Mouse (Mus musculus) limb, embryonic 14.5 days (tissue): ENCODE results near the gene Itprid2. TPM values are rescaled to one million over a fixed set of nuclear protein-coding genes. Genes with fewer than 3 reads are reported as not detected.

ENCODE experiments used
- ATAC-seq: fragments of 200-750 bp; cut with Nextera tagmentation; 2 replicates; pipeline ENCODE4 v1.8.0; 2017; ENCODE audit warnings: low read depth, moderate number of reproducible peaks, moderate TSS enrichment; ENCODE audit not compliant: low FRiP score
- DNase-seq: peaks from one replicate; pipeline ENCODE4 v3.0.0-alpha.2; 2015; ENCODE audit warnings: low spot score
- H3K27ac ChIP-seq: fragments of 300-500 bp; sonication (generic); replicated peaks from 2 replicates; pipeline ENCODE4 v1.5.1; 2014; ENCODE audit warnings: low read depth, mild to moderate bottlenecking, low read length, moderate library complexity, mixed read lengths
- H3K27me3 ChIP-seq: fragments of 300-500 bp; sonication (generic); 2 replicates; pipeline ENCODE4 v1.6.1; 2014; ENCODE audit warnings: low read length, mixed read lengths; ENCODE audit not compliant: control insufficient read depth, insufficient read depth
- H3K36me3 ChIP-seq: fragments of 300-500 bp; sonication (generic); 2 replicates; pipeline ENCODE4 v1.6.1; 2014; ENCODE audit warnings: mild to moderate bottlenecking, low read length, moderate library complexity, mixed read lengths; ENCODE audit not compliant: control insufficient read depth, insufficient read depth
- H3K4me1 ChIP-seq: fragments of 300-500 bp; sonication (generic); 2 replicates; pipeline ENCODE4 v1.6.1; 2014; ENCODE audit warnings: antibody characterized with exemption, low read length, mixed read lengths; ENCODE audit not compliant: control insufficient read depth, insufficient read depth
- H3K4me2 ChIP-seq: fragments of 300-500 bp; sonication (generic); replicated peaks from 2 replicates; pipeline ENCODE4 v1.6.1; 2014; ENCODE audit warnings: low read depth, mild to moderate bottlenecking, low read length, moderate library complexity; ENCODE audit not compliant: severe bottlenecking
- H3K4me3 ChIP-seq: fragments of 300-500 bp; sonication (generic); replicated peaks from 2 replicates; pipeline ENCODE4 v1.5.1; 2014; ENCODE audit warnings: low read length
- H3K9ac ChIP-seq: fragments of 300-500 bp; sonication (generic); 2 replicates; pipeline ENCODE4 v1.6.1; 2014; ENCODE audit warnings: mild to moderate bottlenecking, low read depth, low read length, moderate library complexity; ENCODE audit not compliant: severe bottlenecking
- H3K9me3 ChIP-seq: fragments of 300-500 bp; sonication (generic); 2 replicates; pipeline ENCODE4 v1.6.1; 2016; ENCODE audit warnings: low read length; ENCODE audit not compliant: control insufficient read depth
- POLR2A ChIP-seq: fragments of 200-500 bp; IDR thresholded peaks from 2 replicates; pipeline ENCODE4 v1.8.0; 2012; ENCODE audit warnings: inconsistent platforms, mild to moderate bottlenecking, moderate library complexity, borderline replicate concordance; ENCODE audit not compliant: insufficient read depth, insufficient read length; ENCODE audit errors: extremely low read depth
- WGBS: fragments of 180-500 bp; shearing (Covaris S2); extraction: QIAGEN DNeasy Blood & Tissue Kit; methylation state at CpG from one replicate; pipeline ENCODE4 v1.1.7; 2014; 5-methylcytosine and 5-hydroxymethylcytosine counted together
- polyA plus RNA-seq, 2 experiments: library from polyadenylated mRNA; depleted of rRNA in 1 of 2; stranded (reverse) in 1 of 2; unstranded in 1 of 2; fragments of >200 nt; fragmentation: Nextera tagmentation in 1 of 2; extraction: Ambion mirVana in 1 of 2; gene quantifications; 2 replicates each; pipeline versions ENCODE4 v1.2.1 to v1.2.3; 2012 to 2014

Gene Itprid2
- polyA plus RNA-seq, 2 experiments: 9.3 to 14.8 TPM

GRCm38 (mm10) chr2:79657062-79657461 lies 21.9 kb downstream of the Itprid2 start:
- Histone ChIP-seq H3K27ac (no peak overlapping the region), H3K9me3 (no peaks in the 10 kb centered on the region), H3K36me3 (peaks cover 60% of the 10 kb centered on the region), H3K4me2 (no peak overlapping the region), H3K4me1 (no peaks in the 10 kb centered on the region), H3K9ac (no peak overlapping the region), H3K4me3 (no peak overlapping the region), H3K27me3 (no peaks in the 10 kb centered on the region)
- ATAC-seq (no peak), DNase-seq (no peak)
- WGBS: 86% methylated on average over 8 of the region's 8 CpGs
- TF ChIP-seq POLR2A: no peak

- 0 out of 2 replicates have a peak, but pooled peaks cover 3% of the 10 kb centered on the region for H3K4me1 ChIP-seq
- WGBS: 92% methylated on average over 12 of the region's 12 CpGs
- no peak overlapping the region for H3K4me2 ChIP-seq
- H3K4me3 ChIP-seq: no peak overlapping the region
- H3K27ac ChIP-seq: no peak overlapping the region
- H3K9ac ChIP-seq: no peak overlapping the region
- TF ChIP-seq POLR2A: no peak
- no peaks in the 10 kb centered on the region for H3K9me3 ChIP-seq
- peaks cover 57% of the 10 kb centered on the region for H3K36me3 ChIP-seq
- no peaks in the 10 kb centered on the region for H3K27me3 ChIP-seq
- DNase-seq (no peak), ATAC-seq (no peak)
Observed at GRCm38 (mm10) chr2:79660417-79661185, 25.4 kb downstream of the Itprid2 start.

- ATAC-seq (no peak), DNase-seq (no peak)
- no peak overlapping the region for H3K27ac ChIP-seq
- no peaks in the 10 kb centered on the region for H3K27me3 ChIP-seq
- no peak overlapping the region for H3K4me3 ChIP-seq
- 62% methylated on average over 7 of the region's 7 CpGs for WGBS
- H3K9ac ChIP-seq: no peak overlapping the region
- H3K9me3 ChIP-seq: no peaks in the 10 kb centered on the region
- no peak for TF ChIP-seq POLR2A
- peaks cover 57% of the 10 kb centered on the region for H3K36me3 ChIP-seq
- H3K4me2 ChIP-seq: no peak overlapping the region
- H3K4me1 ChIP-seq: 0 out of 2 replicates have a peak, but pooled peaks cover 3% of the 10 kb centered on the region
Observed at GRCm38 (mm10) chr2:79661486-79662104, 26.4 kb downstream of the Itprid2 start.

- H3K4me1 ChIP-seq: 0 out of 2 replicates have a peak, but pooled peaks cover 3% of the 10 kb centered on the region
- no peak overlapping the region for H3K4me2 ChIP-seq
- ATAC-seq (no peak), DNase-seq (no peak)
- H3K27me3 ChIP-seq: no peaks in the 10 kb centered on the region
- H3K36me3 ChIP-seq: peaks cover 31% of the 10 kb centered on the region
- H3K9me3 ChIP-seq: no peaks in the 10 kb centered on the region
- no peak overlapping the region for H3K4me3 ChIP-seq
- TF ChIP-seq POLR2A: no peak
- H3K9ac ChIP-seq: no peak overlapping the region
- no peak overlapping the region for H3K27ac ChIP-seq
- 74% methylated on average over 3 of the region's 3 CpGs for WGBS
Observed at GRCm38 (mm10) chr2:79664532-79665286, 29.6 kb downstream of the Itprid2 start.

- no peak for ATAC-seq
- Histone ChIP-seq H3K36me3 (peaks cover 28% of the 10 kb centered on the region), H3K9ac (no peak overlapping the region), H3K4me1 (0 out of 2 replicates have a peak, but pooled peaks cover 3% of the 10 kb centered on the region), H3K27ac (0 out of 2 replicates have a peak overlapping the region, but pooled peaks have one; percentile 0), H3K27me3 (no peaks in the 10 kb centered on the region), H3K9me3 (no peaks in the 10 kb centered on the region), H3K4me3 (no peak overlapping the region), H3K4me2 (no peak overlapping the region)
- no peak for TF ChIP-seq POLR2A
- WGBS: 34% methylated on average over 3 of the region's 3 CpGs
- DNase-seq: no peak
Observed at GRCm38 (mm10) chr2:79665492-79665891, 30.3 kb downstream of the Itprid2 start.
